Mouse (Mus musculus): Measurements from ENCODE around the gene A3galt2.

- TF ChIP-seq POLR2A (IDR thresholded peaks at IDR 0.05; ENCODE audit: low read depth, low read length): no peak
- no peak for TF ChIP-seq CTCF (conservative IDR thresholded peaks at IDR 0.05; ENCODE audit: insufficient read depth, insufficient read length, low read depth, low read length)
These were observed 35.1 kb upstream of the A3galt2 start for GRCm38 (mm10) chr4:128720110-128720509.

Measured in kidney, adult 2 months (tissue).